Mouse (Mus musculus): ENCODE results near the gene Ptprg.

Gene Ptprg

DNA sequence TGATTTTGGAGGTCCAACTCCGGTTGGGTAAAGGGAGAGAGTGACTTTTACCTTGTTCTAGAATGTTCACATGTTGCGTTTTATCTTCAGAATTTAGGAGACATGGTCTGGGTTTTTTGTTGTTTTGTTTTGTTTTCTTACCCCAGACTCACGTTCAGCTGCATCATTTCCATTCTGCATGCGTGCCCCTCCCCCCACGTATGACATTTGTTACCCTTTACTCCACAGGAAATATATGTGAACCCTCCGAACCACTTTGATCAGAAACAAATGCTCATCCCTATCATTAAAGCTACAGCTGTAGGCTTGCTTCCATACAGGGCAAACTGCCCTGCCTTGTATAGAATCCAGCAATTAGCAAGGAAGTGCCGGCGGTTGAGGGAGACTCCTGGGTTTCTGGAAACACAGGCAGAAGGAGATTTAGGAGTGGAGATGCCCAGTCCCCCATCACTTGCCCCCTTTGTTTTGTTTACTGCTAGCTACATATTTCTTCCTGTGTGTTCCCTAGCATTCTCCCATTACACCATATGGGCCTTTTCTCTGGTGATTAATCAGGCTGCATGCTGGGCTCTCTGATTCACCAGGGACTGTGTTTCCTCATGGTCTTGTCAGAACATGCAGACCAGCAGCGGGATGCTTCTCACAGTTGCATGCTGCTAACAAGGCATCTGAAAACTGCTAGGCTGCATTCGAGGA, 130.2 kb downstream of the Ptprg start:
- DNase-seq (ENCODE audit: low read depth, low spot score) = peak; percentile 54

DNA sequence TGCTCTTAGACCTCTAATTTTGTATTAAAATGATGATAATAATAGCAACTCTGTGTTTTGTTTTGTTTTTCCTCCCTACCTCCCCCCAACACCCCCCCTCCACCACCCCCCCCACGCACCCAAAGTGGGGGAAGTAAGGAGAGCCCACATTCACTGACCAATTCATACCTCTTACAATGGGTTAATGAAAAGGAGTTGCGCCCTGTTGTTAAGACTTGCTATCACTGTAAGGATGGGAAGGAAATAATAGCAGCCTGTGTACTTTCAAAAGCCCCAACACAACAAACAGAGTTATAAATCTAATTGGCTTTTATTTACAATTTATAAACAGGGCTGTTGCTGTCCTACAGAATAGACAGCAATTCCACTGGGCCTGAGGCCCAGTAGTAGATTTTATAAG, 130.8 kb downstream of the Ptprg start:
- DNase-seq (ENCODE audit: low read depth, low spot score) = no peak

DNA sequence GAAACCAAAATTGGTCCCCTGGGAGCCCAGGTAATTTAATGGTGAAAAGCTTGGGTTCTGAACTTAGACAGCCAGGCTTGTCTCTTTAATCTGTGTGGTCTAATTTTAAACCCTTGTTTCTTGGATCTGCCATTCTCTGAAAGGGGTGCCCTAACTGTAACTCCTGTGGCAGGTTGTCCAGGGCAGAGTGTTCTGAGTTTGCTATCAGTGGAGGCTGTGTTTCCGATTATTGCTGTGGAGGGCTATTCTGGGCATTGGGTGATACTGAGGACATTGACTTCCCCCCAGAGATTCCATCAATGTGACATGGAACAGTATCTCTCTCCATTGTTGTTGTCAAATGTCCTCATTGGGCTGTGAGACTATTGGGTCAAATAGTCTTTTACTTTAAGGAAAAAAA, 134.2 kb downstream of the Ptprg start:
- no peak for DNase-seq (ENCODE audit: low read depth, low spot score)

DNA sequence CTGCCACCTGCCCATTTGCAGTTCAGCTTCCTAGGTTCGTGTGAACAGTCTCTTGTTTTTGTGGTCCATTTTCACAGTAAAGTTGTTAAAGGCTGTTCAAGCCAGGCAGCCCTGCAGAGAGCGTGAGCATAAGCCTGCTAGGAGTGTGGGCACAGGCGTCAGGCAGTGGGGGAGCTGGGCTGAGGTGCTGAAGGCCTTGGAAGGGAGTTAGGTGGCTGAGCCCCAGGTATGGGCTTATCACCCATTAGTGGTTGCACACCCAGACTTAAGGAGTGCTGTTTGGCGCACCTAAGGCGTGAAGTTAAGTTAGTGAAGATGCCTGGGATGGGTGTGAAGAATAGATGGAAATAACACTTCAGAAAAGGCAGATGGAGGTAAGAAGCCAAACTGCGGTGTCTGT, 134.8 kb downstream of the Ptprg start:
- no peak for DNase-seq (ENCODE audit: low read depth, low spot score)

DNA sequence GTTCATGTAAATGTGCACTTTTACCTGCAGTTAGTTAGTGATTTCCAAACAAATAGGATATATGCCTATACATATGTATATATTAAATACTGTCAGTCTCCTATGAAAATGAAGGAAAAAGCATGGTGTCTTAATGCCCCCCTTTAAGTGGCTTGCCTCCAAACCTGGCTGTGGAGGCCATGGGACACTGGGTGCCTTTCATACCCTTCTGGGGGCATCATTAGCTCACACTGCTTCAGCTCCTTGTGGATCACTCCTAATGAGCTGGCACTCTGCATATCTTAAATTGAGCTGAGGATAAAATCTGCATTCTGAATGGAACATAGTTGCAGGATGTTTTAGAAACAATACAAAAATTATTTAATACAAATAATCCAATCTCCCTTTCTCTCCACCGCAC, 136.7 kb downstream of the Ptprg start:
- DNase-seq (ENCODE audit: low read depth, low spot score) = no peak

DNA sequence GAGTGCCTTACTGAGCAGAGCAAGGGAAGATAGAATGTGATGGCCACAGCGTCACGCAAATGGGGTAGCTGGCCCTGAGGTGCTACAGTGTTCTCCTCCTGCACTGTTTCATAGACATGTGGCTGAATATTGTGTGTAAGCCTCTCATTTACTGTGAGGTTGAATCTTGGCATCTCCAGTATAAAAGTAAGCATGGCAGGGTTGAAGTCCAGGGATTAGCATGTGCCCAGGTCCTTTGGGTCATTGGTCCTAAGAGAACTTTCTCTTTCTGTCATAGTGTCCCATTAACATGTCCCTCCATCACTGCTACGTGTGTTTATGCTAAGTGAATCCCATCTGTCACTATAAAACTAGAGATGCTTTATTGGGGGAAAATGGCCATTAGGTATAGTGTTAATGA, 138.2 kb downstream of the Ptprg start:
- DNase-seq (ENCODE audit: low read depth, low spot score) = no peak

DNA sequence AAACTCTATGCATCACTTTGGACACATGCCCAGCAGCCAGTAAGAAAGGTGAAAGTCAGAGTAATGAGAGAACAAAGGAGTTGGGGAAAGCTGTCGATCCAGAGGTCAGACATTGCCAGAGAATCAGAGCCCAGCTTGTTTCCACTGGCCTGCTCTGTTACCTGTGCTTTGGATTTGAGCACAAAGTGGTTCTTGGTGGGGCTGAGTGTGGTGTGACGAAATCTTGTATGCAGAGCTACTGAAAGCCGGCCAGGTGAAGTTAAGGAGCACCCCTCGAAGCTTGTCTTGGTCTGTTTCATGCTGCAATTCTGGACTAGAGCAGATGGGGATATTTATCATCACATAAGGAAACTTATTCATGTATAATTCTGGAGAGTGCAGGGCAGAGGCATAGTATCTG, 145.5 kb downstream of the Ptprg start:
- no peak for DNase-seq (ENCODE audit: low read depth, low spot score)

DNA sequence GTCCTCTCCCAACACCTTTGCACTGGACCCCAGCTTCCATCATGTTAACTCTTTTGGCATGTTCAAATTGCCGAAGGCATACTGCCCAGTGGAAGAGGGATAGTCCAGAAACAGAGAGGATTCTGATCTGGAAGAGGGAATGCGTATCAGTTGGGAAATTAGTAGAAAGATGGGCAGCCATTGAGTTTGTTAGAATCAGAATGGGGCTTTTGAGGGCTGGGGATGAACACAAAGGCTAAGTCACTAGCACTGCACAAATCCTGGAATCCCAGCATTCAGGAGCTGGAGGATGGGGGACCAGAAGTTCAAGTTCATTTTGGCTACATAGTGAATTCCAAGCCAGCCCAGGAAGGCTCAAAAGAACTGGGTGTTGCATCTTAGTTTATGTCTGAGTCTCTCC, 146.3 kb downstream of the Ptprg start:
- no peak for DNase-seq (ENCODE audit: low read depth, low spot score)

DNA sequence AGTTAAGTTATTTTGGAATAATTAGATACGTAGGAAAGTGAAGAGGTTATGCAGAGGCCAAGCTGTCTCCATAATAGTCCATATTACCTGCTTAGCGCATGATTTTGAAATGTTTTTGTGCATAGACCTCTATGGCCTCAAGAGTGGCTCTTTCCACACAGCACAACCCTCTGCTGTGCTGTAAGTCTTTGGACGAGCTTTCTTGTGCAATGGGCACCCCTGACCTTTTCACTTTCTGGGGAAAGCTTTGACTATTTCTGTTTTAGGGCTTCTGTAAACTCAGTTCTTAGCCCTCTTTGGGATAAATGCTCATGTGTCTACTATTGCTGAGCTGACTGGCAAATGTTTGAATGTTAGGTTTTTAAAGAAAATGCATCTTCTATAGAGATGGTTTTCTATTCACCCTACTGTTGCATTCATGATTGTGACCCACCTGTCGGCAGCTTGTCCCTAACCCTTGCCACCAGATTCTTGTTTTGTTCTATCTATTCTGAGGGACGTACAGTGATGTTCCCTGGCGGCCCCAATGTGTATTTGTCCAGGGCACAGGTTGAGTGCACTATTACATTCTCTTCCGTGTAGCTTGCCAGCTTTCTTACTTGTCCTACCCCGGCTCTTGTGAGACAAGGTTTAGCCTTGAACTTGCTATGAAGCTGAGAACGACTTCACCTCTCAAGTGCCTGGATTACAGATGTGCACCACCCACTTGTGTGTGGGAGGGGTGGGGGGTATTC, 148.4 kb downstream of the Ptprg start:
- no peak for DNase-seq (ENCODE audit: low read depth, low spot score)

DNA sequence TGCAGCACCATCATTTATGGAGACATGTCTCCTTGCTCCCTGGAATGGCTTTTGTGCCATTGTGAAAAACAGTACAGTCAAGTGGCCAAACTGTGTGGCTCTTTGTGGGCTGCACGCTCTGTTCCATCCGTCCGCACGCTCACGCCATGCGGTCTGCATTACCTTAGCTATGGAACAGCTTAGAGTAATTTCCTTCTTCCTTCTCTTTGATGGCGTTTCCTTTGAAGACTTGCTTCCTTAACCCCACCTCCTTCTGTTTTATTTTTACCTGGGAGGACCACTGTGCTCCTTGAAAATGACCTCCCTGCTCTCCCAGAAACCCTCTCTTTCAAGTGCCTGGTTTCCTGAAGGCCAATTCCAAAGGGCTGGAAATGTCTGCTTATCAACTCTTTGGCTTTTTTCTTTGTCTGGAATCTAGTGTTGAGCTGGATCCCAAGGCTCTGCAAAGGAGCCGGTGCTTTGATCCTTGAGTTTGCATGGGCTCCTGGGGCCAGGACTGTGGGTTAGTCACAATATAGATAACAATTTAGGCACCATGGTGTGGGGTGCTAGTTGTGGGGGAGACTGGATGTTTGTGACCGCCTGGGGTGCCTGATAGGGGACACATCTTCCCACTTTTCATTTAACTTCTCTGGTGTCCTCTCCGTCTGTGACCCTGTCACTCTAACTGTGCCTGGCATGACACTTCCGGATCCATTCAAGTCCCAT, 149.6 kb downstream of the Ptprg start:
- peak; percentile 66 for DNase-seq (ENCODE audit: low read depth, low spot score)

DNA sequence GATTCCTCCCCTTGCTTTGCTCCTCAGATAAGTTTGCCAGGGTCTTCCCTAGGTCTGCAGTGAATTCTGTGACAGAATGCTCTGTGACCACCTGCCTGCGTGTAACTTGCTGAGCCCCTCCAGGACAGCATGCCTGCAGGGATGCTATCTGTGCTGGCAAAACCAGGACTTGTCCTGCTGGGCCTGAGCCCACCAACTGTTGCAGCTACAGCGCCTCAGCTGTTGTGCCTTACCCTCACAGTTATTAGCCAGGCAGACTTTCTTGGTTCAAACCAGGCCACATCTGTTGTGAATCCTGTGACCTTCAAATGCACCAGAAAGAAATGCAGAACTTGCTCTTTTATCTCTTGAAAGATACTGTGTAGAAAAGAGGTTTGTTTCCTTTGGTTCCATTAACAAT, 151.5 kb downstream of the Ptprg start:
- no peak for DNase-seq (ENCODE audit: low read depth, low spot score)

DNA sequence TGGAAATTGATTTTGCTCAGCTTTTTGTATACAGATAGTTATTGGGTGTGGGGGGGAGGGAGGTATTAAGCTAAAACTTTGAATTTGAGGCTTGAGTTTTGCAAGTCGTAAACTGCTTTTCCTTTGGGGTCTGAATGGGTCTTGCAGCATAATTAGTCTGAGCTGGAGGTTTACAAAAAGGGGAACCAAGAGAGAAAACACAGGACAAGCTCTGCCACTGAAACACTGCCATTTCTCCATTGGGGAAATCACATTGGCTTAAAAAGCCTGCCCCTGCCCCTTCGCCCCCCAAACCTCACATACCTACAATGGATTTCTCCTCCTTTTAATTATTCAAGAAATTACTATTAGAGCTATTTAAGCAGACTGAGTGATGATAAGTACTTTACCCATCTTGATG, 156.0 kb downstream of the Ptprg start:
- DNase-seq (ENCODE audit: low read depth, low spot score) = no peak

DNA sequence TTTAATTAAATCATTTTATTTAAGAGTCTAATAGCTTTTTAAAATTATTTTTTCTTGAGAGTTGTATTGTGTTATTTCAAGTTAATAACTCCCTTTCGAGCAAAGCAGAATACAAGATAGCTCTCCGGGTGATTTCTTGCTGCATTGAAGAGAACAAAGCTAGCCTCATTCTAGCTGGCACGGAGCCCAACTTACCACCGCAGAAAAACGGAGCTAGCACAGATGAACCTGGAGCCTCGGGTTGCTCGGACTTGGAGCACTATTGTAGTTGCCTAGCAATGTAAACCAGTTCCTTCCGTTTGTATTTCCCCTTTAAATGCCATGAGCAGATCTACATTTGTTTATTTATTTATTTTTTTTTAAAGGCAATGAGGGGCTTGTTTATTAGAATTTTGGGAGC, 156.5 kb downstream of the Ptprg start:
- DNase-seq (ENCODE audit: low read depth, low spot score) = no peak

DNA sequence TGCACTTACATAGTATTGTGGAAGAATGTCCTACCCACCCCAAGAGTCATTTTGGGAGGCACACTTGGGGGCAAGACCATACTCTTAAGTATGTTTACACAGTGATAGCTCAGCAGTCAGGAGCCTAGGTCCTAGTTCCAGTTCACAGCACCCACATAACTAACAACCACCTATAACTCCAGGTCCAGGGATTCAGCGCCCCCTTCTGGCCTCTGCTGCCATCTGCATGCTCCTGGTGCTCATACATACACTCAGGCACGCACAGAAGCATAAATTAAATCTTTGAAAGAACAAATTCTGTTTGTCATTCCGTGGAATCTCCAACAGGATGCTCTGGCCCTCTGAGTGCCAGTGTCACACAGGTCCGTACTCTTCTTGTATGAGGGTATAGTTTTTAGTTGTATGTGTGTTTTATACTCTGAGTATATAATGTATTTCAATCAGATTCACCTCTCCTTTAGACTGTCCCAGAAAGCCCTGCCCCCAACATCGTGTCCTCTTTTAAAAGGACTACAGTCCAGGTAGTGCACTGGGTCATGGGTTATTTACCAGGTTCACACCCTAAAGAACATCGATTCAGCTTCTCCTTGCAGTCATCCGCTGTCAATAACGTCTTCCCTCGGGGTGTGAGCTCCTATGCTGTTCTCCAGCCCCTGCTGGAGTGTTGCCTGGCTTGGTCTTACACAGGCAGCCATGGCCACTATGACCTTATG, 157.2 kb downstream of the Ptprg start:
- DNase-seq (ENCODE audit: low read depth, low spot score) = no peak

DNA sequence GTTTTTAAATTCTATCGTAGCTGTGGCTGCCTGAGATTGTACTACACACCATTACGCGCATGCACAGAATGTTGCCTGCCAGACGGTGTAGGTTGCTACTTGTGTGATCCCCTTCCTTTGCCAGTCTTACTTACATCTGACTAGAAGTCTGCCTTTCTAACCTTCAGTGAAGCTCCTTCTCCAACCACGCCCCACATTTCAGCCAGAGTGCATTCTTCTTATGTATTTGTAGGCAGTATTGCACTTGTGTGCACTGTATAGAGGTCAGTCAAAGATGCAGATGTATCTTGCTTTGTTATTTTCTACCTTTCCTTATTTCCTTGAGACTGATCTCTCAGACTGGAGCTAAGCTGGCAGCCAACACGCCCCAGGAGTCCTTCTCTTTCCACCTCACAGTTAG, 158.8 kb downstream of the Ptprg start:
- DNase-seq (ENCODE audit: low read depth, low spot score) = no peak

DNA sequence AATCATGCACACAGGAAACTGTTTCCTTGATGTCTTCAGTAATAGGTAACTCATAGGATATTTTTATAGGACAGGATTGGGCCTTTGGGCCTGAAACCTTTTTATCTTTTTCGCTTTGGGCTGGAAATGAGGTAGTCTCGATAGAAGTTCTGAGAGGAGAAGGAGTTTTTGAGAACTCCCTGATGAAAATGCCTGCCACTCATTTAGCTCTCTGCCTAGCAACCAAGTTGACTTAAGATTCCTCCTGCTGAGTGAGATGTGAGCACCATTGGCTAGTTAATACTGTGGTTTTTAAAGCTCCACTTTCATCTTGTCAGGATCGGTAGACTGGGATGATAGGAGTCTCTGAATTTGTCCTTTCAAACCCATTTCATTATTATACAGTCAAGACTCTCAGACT, 162.9 kb downstream of the Ptprg start:
- DNase-seq (ENCODE audit: low read depth, low spot score) = no peak

DNA sequence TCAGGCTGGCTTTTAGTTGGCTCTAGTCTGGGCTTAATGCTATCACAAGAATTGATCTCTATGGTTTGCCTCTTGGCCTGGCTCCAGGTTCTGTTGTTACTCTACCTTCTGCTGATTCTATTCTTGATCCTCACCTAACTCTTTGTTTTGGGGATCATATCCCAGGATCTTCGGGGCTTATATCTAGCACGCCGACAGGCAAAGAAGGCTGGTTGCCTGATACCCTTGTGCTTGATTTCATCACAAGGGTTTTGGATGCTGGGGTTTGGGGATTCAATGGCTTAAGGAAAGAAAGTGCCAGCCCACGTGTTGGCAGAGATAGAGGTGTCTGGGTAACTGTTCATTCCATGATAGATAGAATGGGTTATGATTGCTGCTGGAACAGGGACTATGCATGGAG, 164.9 kb downstream of the Ptprg start:
- DNase-seq (ENCODE audit: low read depth, low spot score) = no peak

DNA sequence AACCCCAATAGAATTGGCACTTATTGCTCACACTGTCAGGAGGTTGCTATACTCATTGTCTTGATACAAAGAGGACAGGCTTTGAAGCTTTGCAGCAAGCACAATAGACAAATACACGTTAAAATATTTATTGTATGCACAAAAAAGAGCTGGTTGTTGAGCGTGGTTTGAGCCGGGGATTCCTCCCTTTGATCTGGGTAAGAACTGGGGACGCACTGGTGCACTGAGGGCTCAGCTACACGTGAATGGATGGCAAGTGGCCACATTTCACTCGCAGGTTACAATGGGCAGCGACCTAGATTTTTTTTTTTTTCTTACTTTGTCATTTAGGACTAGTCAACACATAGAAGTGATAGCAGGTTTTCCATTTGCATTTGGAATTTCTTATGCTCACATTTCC, 165.9 kb downstream of the Ptprg start:
- no peak for DNase-seq (ENCODE audit: low read depth, low spot score)

DNA sequence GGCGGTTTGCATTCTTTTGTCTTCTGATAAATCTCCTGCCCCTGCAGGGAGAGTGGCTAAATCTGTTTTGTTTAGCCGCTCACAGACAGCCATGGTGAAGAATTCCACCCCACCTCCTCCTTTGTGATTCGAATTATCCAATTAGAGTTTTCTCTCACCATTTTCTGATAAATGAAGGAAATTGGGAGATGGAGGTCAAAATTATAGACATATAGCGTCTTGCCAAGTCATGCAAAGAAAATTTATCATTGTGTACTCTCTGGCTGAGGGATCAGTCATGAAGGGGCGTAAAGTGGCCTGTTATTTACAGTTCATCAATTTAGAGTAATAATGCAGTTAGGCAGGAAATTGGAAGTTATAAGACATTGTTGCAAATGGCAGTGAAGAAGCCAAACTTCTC, 168.8 kb downstream of the Ptprg start:
- DNase-seq (ENCODE audit: low read depth, low spot score) = no peak

DNA sequence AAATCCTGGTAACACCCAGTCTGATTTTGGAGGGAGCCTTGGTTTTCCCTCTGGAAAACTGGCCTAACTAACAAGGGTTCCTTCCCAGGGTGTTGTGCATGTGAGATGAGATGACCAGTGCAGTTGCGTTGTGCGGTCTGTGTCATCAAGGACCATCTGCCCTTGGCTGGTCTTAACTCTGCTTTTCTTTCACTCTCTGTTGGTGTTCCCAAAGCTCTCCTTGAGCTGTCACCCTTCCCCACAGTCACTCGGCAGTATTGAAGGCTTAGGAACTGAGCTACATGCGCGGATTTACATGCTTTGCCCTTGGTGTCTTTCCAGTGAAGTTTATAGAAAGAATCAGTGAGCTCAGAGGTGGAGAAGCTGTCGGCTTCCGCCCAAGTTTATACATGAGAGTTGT, 170.5 kb downstream of the Ptprg start:
- no peak for DNase-seq (ENCODE audit: low read depth, low spot score)

DNA sequence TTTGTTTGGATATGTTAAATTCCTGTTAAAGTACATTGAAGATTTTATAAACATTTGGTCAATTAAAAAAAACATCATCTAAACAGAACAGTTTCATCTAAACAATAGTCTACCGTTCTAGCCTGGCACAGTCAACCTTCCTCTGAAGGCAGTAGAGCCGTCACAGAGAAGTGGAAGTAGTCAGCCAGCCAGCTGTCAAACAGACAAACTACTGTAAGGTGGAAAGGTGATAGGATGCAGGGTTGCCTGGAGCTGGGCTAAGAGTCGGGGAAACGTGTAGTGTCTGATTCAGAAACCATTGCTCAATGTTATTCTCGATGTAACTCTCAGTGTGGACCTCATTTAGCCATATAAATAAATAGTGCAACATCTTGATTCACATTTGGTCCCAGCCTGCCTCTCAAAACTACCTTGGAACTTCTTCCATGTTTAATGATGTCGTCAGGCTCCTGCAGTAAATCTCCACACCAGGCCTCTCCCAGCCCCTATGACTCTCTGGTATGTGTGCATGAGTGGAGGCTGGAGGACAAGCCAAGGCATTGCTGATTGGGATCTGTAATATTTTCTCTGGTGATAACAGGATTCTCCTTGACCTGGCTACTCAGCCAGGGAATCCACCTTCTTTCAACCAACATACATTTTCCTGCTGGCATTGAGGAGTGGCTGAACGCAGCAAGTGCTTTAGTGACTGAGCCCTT, 178.0 kb downstream of the Ptprg start:
- no peak for DNase-seq (ENCODE audit: low read depth, low spot score)

DNA sequence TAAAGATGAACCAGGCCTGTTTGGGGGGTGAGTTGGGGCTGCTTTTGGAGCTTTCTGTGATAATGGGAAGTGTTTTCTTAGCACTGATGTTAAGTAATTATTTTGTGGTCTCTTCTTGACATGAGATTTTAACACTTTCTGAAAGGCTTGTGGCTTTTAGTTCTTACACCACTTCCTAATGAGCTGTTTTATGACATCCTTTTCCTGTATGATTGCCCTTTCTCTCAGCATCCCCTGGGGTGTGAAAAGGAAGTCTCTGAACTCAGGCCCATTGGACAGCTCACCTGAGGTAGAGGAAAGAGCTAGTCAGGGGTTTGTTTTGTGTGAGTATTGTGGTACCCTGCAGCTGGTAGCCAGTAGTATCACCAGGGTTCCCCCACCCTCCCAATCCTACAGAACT, 179.0 kb downstream of the Ptprg start:
- DNase-seq (ENCODE audit: low read depth, low spot score) = peak; percentile 30
